Mouse (Mus musculus) lung, embryonic 14.5 days (tissue): ENCODE measurements around the gene Cideb. TPM values are rescaled to one million over a fixed set of nuclear protein-coding genes. Genes with fewer than 3 reads are reported as not detected.
A peak's percentile ranks its signal among the peaks of the same experiment; 100 is the strongest.

Experiments used
- ATAC-seq: fragments of 200-750 bp; cut with Nextera tagmentation; 2 replicates; pipeline ENCODE4 v1.8.0; 2017; ENCODE audit warnings: mild to moderate bottlenecking, moderate TSS enrichment, moderate library complexity; ENCODE audit not compliant: insufficient read depth
- DNase-seq: peaks from one replicate; pipeline ENCODE4 v3.0.0-alpha.2; 2015
- H3K27ac ChIP-seq: fragments of 300-500 bp; sonication (generic); 2 replicates; pipeline ENCODE4 v1.5.1; 2014; ENCODE audit warnings: low read depth, mild to moderate bottlenecking, moderate library complexity
- H3K27me3 ChIP-seq: fragments of 300-500 bp; sonication (generic); 2 replicates; pipeline ENCODE4 v1.6.1; 2014; ENCODE audit warnings: low read length, control low read depth; ENCODE audit not compliant: insufficient read depth
- H3K36me3 ChIP-seq: fragments of 300-500 bp; sonication (generic); 2 replicates; pipeline ENCODE4 v1.6.1; 2014; ENCODE audit warnings: control low read depth; ENCODE audit not compliant: insufficient read depth
- H3K4me1 ChIP-seq: fragments of 300-500 bp; sonication (generic); 2 replicates; pipeline ENCODE4 v1.6.1; 2014; ENCODE audit warnings: antibody characterized with exemption, control low read depth; ENCODE audit not compliant: insufficient read depth
- H3K4me2 ChIP-seq: fragments of 300-500 bp; sonication (generic); 2 replicates; pipeline ENCODE4 v1.6.1; 2014; ENCODE audit warnings: mild to moderate bottlenecking
- H3K4me3 ChIP-seq: fragments of 300-500 bp; sonication (generic); 2 replicates; pipeline ENCODE4 v1.5.1; 2014; ENCODE audit warnings: low read depth, low read length
- H3K9ac ChIP-seq: fragments of 300-500 bp; sonication (generic); 2 replicates; pipeline ENCODE4 v1.6.1; 2014
- H3K9me3 ChIP-seq: fragments of 300-500 bp; sonication (generic); 2 replicates; pipeline ENCODE4 v1.6.1; 2016; ENCODE audit warnings: low read depth, low read length, control low read depth
- CTCF ChIP-seq: IDR thresholded peaks from 2 replicates; pipeline ENCODE4 v1.5.1; 2016; ENCODE audit warnings: antibody characterized with exemption, low read depth
- WGBS: fragments of 180-500 bp; shearing (Covaris S2); extraction: QIAGEN DNeasy Blood & Tissue Kit; methylation state at CpG from one replicate; pipeline ENCODE4 v1.1.7; 2014; 5-methylcytosine and 5-hydroxymethylcytosine counted together
- polyA plus RNA-seq: library from polyadenylated mRNA; unstranded; fragments of >200 nt; fragmentation: Nextera tagmentation; extraction: Ambion mirVana; gene quantifications from 2 replicates; pipeline ENCODE4 v1.2.1, GENCODE M21; 2014

Gene Cideb
- polyA plus RNA-seq, 1 experiment from 2014 or later: 0.36 TPM

DNA sequence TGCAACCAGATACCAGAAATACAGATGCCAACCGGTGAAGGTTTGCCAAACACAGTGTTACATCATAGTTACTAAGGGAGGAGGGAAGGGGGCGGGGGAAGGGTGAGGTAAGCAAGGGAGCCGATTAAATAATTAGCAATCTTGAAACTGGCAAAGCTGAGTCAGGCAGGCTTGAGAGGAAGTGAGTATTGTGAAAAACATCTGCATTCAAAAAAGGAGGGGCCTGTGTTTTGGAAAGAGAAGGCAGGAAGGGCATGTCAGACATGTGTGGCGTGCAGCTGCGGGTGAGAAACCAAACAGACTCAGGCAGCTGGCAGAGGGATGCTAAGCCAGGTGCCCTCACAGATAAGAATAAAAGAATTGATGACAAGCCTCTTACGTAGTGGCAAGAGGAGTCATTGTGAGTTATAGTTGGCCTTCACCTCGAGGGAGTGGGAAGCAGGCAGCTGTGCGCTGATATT lies 33.8 kb downstream of the Cideb start:
- no peaks in the 10 kb centered on the region for H3K27me3 ChIP-seq
- WGBS: 41% methylated on average over 8 of the region's 8 CpGs
- ATAC-seq: no peak
- H3K4me3 ChIP-seq: no peak overlapping the region
- no peak for TF ChIP-seq CTCF
- H3K27ac ChIP-seq: no peak overlapping the region
- peaks cover under 1% of the 10 kb centered on the region; the same call in 1 of the 2 replicates for H3K36me3 ChIP-seq
- H3K9ac ChIP-seq: no peak overlapping the region
- no peak overlapping the region for H3K4me2 ChIP-seq
- no peaks in the 10 kb centered on the region for H3K9me3 ChIP-seq
- peak; percentile 22 for DNase-seq
- peaks cover 4% of the 10 kb centered on the region; the same call in 1 of the 2 replicates for H3K4me1 ChIP-seq

DNA sequence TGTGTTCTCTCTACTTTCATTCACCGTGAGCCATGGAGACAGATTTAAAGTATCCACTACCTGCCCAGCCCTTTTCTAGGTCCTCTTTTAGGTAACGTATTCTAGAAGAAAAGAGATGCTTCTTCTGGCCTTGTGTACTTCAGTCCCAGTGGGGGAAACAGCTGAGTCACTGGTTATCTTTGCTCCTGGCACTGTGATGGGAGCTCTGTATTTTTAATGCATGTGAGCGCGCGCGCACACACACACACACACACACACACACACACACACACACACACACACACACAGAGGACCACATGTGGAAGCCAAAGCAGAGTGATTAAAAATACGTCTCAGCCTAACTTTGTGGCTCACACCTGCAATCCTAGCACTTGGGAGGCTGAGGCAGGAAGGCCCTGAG lies 34.8 kb downstream of the Cideb start:
- no peak for TF ChIP-seq CTCF
- DNase-seq (no peak), ATAC-seq (no peak)
- H3K4me1 ChIP-seq: peaks cover 4% of the 10 kb centered on the region; the same call in 1 of the 2 replicates
- H3K9ac ChIP-seq: no peak overlapping the region
- no peak overlapping the region for H3K4me3 ChIP-seq
- H3K36me3 ChIP-seq: peaks cover 11% of the 10 kb centered on the region
- 90% methylated on average over 7 of the region's 7 CpGs for WGBS
- H3K27ac ChIP-seq: no peak overlapping the region
- H3K4me2 ChIP-seq: no peak overlapping the region
- H3K27me3 ChIP-seq: no peaks in the 10 kb centered on the region
- H3K9me3 ChIP-seq: no peaks in the 10 kb centered on the region

DNA sequence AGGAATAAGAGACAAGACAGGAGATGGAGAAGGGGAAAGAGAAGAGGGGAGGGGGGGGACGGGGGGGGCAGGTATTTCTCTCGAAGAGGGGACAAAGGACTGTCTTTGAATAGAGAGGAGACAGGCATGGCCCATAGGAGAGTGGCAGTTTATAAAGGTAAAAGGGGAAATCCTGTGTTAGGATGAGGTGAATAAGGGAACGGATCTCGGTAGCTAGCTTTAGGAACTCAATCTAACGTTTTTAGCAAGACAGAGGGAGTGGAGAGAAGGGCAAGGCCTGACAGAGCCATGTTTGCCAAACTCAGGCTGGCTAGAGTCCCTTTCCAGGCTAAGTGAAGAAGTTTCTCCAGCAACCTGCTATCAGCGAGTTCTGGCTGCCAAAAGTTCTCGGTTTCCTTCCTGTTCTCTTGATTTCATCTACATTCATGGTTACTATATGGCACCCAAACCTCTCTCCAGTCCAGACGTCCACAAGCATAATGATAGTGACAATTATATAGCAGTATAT lies 35.8 kb downstream of the Cideb start:
- peak overlapping the region; percentile 72; the same call in 1 of the 2 replicates for H3K9ac ChIP-seq
- no peak for TF ChIP-seq CTCF
- 49% methylated on average over 8 of the region's 8 CpGs for WGBS
- no peaks in the 10 kb centered on the region for H3K9me3 ChIP-seq
- H3K4me1 ChIP-seq: no peaks in the 10 kb centered on the region
- H3K27ac ChIP-seq: peak overlapping the region; percentile 88; the same call in 1 of the 2 replicates
- no peaks in the 10 kb centered on the region for H3K27me3 ChIP-seq
- peaks cover 18% of the 10 kb centered on the region for H3K36me3 ChIP-seq
- peak overlapping the region; percentile 81 for H3K4me3 ChIP-seq
- ATAC-seq: no peak
- DNase-seq: no peak
- peak overlapping the region; percentile 74 for H3K4me2 ChIP-seq

DNA sequence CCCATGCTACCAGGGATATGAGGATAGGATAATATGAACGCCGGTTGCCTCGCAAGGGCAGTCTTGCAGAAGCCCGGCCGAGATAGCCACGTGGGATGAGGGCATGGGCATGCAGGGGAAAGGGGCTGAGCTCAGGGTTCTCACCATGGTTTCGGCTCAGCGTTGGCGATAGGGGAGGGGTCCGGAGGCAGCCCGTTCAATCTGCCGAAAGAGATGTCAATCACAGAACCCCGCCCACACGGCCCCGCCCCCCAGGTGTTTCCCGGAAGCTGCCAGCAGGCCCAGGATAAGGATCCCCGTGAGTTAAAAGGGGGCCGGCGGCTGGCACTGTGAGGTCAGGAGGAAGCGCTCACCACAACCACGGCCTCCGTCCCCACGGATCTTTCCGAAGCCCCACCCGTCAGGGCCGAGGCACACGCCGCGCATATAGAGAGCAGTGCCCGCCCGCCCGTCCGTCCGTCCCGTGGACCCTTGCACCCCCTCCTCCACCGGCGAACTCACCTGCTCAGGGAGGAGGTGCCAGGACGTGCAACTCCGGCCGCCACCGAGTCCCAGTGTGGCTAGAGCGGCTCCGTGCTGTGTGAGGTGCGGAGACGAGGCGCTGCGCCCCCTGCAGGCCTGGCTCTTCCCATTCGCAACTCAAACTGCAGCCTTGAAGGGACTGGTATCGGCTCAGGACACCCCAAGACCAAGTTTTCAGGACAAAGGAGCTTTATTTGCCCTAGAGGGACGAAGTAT lies 36.4 kb downstream of the Cideb start, which contains the start of gene Rabggta:
TSS of gene Rabggta (minus strand) at position 564 of the 738 bp plus-strand sequence.
- under 1% methylated on average over 50 of the region's 50 CpGs for WGBS
- H3K36me3 ChIP-seq: peaks cover 23% of the 10 kb centered on the region
- no peaks in the 10 kb centered on the region for H3K27me3 ChIP-seq
- H3K27ac ChIP-seq: peak within 1 kb of the TSS; percentile 88
- DNase-seq (peak; percentile 97), ATAC-seq (peak; percentile 97)
- TF ChIP-seq CTCF: peak; percentile 98
- H3K4me1 ChIP-seq: no peaks in the 10 kb centered on the region
- peak within 1 kb of the TSS; percentile 74 for H3K4me2 ChIP-seq
- H3K9me3 ChIP-seq: no peaks in the 10 kb centered on the region
- peak within 1 kb of the TSS; percentile 72 for H3K9ac ChIP-seq
- H3K4me3 ChIP-seq: peak within 1 kb of the TSS; percentile 81

DNA sequence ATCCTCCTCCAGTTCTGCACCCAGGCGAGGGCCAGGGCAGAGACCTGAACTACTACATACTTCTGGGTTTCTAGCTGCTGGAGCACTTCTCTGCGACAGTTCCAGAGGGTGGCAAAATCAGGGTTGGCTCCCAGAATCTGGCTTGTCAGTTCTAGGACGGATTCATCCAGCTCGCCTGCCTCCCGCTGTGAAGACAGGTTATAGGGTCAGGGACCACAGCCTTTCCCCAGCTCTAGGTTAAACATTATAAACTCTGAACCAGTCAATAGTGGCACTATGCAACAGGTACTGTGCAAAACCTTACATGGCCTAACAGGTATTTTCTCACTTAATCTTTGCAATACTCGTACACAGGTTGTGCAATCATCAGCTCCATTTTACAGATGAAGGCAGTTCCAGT lies 37.2 kb downstream of the Cideb start:
- peak overlapping the region; percentile 74 for H3K4me2 ChIP-seq
- no peaks in the 10 kb centered on the region for H3K4me1 ChIP-seq
- 66% methylated on average over 6 of the region's 6 CpGs for WGBS
- H3K9ac ChIP-seq: peak overlapping the region; percentile 72
- H3K4me3 ChIP-seq: peak overlapping the region; percentile 81
- no peaks in the 10 kb centered on the region for H3K27me3 ChIP-seq
- DNase-seq (no peak), ATAC-seq (no peak)
- H3K9me3 ChIP-seq: no peaks in the 10 kb centered on the region
- TF ChIP-seq CTCF: no peak
- peaks cover 31% of the 10 kb centered on the region for H3K36me3 ChIP-seq
- H3K27ac ChIP-seq: no peak overlapping the region

DNA sequence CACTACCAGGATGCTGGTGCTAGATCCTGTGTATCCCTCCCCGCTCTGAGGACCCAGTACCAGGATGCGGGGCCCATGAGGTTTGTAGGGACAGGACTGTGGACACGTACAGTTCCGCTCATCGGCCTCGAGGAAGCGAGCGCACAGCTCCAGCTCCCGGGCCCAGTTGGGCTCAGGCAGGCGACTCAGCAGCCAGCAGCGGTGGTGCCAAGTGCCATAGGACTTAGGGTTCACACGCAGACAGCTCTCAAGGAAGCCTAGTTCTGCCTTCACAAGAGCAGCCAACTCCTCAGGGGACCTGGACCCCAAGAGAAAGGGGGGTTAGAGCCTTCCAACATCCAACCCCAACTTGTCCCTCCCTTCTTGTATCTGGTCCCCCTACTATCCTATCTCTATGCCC lies 37.6 kb downstream of the Cideb start:
- ATAC-seq: no peak
- Histone ChIP-seq H3K27me3 (no peaks in the 10 kb centered on the region), H3K4me1 (no peaks in the 10 kb centered on the region), H3K4me2 (no peak overlapping the region; the same call in 1 of the 2 replicates), H3K9me3 (no peaks in the 10 kb centered on the region), H3K27ac (no peak overlapping the region), H3K36me3 (peaks cover 33% of the 10 kb centered on the region), H3K9ac (no peak overlapping the region), H3K4me3 (no peak overlapping the region)
- WGBS: 91% methylated on average over 12 of the region's 12 CpGs
- no peak for DNase-seq
- no peak for TF ChIP-seq CTCF

DNA sequence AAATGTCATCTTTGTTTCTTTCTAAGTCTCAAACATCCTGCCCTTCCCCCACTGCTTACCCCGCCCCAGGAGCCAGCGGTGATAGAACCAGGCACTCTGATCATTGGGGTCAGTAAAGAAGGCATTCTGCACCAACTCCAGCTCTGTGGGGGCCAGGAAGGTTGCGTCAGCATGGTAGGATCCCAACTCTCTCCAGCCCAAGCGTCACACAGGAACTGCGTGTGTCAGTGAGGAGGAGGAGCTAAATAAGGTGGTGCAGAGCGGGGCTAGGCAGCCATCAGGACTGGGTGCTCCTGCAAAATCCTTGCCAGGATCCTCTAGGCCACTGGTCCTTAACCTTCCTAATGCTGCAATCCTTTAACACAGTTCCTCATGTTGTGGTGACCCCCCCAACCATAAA lies 38.5 kb downstream of the Cideb start:
- Histone ChIP-seq H3K4me3 (no peak overlapping the region), H3K4me1 (no peaks in the 10 kb centered on the region), H3K4me2 (no peak overlapping the region), H3K9me3 (no peaks in the 10 kb centered on the region), H3K27ac (no peak overlapping the region), H3K36me3 (peaks cover 33% of the 10 kb centered on the region), H3K27me3 (no peaks in the 10 kb centered on the region), H3K9ac (no peak overlapping the region)
- DNase-seq: no peak
- no peak for ATAC-seq
- TF ChIP-seq CTCF: no peak
- 88% methylated on average over 6 of the region's 6 CpGs for WGBS
